Mouse (Mus musculus): ENCODE measurements around the gene Smarcad1. TPM values are rescaled to one million over a fixed set of nuclear protein-coding genes. Genes with fewer than 3 reads are reported as not detected.

The Smarcad1 gene
- polyA plus RNA-seq, 1 experiment from 2014 or later = 109 TPM

GRCm38 (mm10) chr6:65159381-65159942 is 117.1 kb downstream of the Smarcad1 start:
- no peaks in the 10 kb centered on the region for H3K4me1 ChIP-seq
- H3K27me3 ChIP-seq (replicated peaks) = no peaks in the 10 kb centered on the region
- 70% methylated on average over 4 of the region's 4 CpGs for WGBS
- no peak overlapping the region for H3K4me2 ChIP-seq (replicated peaks)
- H3K9ac ChIP-seq = no peak overlapping the region
- no peaks in the 10 kb centered on the region for H3K9me3 ChIP-seq
- no peaks in the 10 kb centered on the region for H3K36me3 ChIP-seq
- H3K4me3 ChIP-seq = no peak overlapping the region
- ATAC-seq (ENCODE audit: low FRiP score, low read depth) = no peak
- no peak overlapping the region for H3K27ac ChIP-seq

- ATAC-seq (ENCODE audit: low FRiP score, low read depth) = no peak
- no peak overlapping the region for H3K27ac ChIP-seq
- WGBS = 88% methylated on average over 6 of the region's 6 CpGs
- H3K4me3 ChIP-seq = no peak overlapping the region
- H3K9ac ChIP-seq = no peak overlapping the region
- H3K36me3 ChIP-seq = no peaks in the 10 kb centered on the region
- no peaks in the 10 kb centered on the region for H3K4me1 ChIP-seq
- no peaks in the 10 kb centered on the region for H3K27me3 ChIP-seq (replicated peaks)
- no peaks in the 10 kb centered on the region for H3K9me3 ChIP-seq
- no peak overlapping the region for H3K4me2 ChIP-seq (replicated peaks)
These were observed 121.8 kb downstream of the Smarcad1 start for GRCm38 (mm10) chr6:65164137-65164536.

GRCm38 (mm10) chr6:65164977-65165376 is 122.6 kb downstream of the Smarcad1 start:
- no peaks in the 10 kb centered on the region for H3K4me1 ChIP-seq
- 70% methylated on average over 5 of the region's 5 CpGs for WGBS
- no peak overlapping the region for H3K4me3 ChIP-seq
- no peak for ATAC-seq (ENCODE audit: low FRiP score, low read depth)
- no peak overlapping the region for H3K27ac ChIP-seq
- no peak overlapping the region for H3K9ac ChIP-seq
- no peaks in the 10 kb centered on the region for H3K36me3 ChIP-seq
- no peak overlapping the region for H3K4me2 ChIP-seq (replicated peaks)
- H3K27me3 ChIP-seq (replicated peaks) = no peaks in the 10 kb centered on the region
- H3K9me3 ChIP-seq = no peaks in the 10 kb centered on the region

Other genes starting within 250 kb of the Smarcad1 start
- 6.8 and 8.4 TPM in 2 replicates for gene Hpgds, start 102.3 kb downstream of the Smarcad1 start, polyA plus RNA-seq (2016; fragmentation: Nextera tagmentation; extraction: Ambion mirVana)

All from neural tube, embryonic 12.5 days (tissue).